Mouse (Mus musculus) layer of hippocampus, postnatal 14 days (tissue): ENCODE results near the gene Gse1. TPM values are rescaled to one million over a fixed set of nuclear protein-coding genes. Genes with fewer than 3 reads are reported as not detected.

Experiments used
- DNase-seq, 2 experiments: peaks; one replicate each; pipeline ENCODE4 v3.0.0; 2021 to 2022; ENCODE audit warnings: low spot score in 2 of 2, mixed read lengths in 1 of 2
- microRNA-seq, 2 experiments: library from miRNA; unstranded; fragments of <30 nt; microRNA quantifications; one replicate each; pipeline ENCODE4 v1.2.0; 2021
- total RNA-seq, 2 experiments: library from RNA; stranded (reverse); gene quantifications; 2 replicates each; pipeline ENCODE4 v1.2.3; 2021

The Gse1 gene
- total RNA-seq, 2 experiments from 2014 or later = 94.0 to 107 TPM

- DNase-seq = no peak
Measured at GRCm38 (mm10) chr8:120630031-120630430, 401.8 kb downstream of the Gse1 start.

- DNase-seq = no peak
Measured at GRCm38 (mm10) chr8:120630848-120631247, 402.6 kb downstream of the Gse1 start.

Small RNA genes lying within 50 kb of the gene (microRNA-seq; reads per million reads assigned to microRNA genes)
- gene Gm22715 = 0 reads per million in 2 experiments
- 4.1 to 7.1 reads per million in 2 experiments for gene Mir7687

Other genes with a start within 250 kb of the Gse1 start
- 1 to 10 TPM; 1.6 to 2.1 TPM for gene Crispld2, start 236.0 kb upstream of the Gse1 start, total RNA-seq
- 10 to 100 TPM; 39.1 to 42.1 TPM for gene Zdhhc7, start 127.0 kb upstream of the Gse1 start, total RNA-seq
- 100 to 1,000 TPM; 108 to 110 TPM for gene 6430548M08Rik, start 114.3 kb upstream of the Gse1 start, total RNA-seq
- gene Fam92b, start 51.0 kb upstream of the Gse1 start, total RNA-seq = under 1 TPM in 1 of 2 experiments, not detected in 1; 0.33 TPM